Mouse (Mus musculus) granulocyte monocyte progenitor cell, adult 5-6 weeks (primary cell): Measurements from ENCODE around the gene Prdm13. TPM values are rescaled to one million over a fixed set of nuclear protein-coding genes. Genes with fewer than 3 reads are reported as not detected.

Experiments
- ATAC-seq: replicated peaks from 2 replicates; pipeline ENCODE4 v1.8.0; 2016; ENCODE audit warnings: mild to moderate bottlenecking, moderate TSS enrichment, inconsistent platforms; ENCODE audit not compliant: poor library complexity, severe bottlenecking
- total RNA-seq, 2 experiments: library from RNA; stranded (forward) in 1 of 2; stranded (reverse) in 1 of 2; fragments of 200-712, 200-1000 nt in 1 of 2; fragments of >200 nt in 1 of 2; fragmentation: Nextera tagmentation in 1 of 2; gene quantifications; 2 replicates each; pipeline ENCODE4 v1.2.3; 2014 to 2017

Prdm13 gene
- total RNA-seq (2014; fragmentation: Nextera tagmentation) (not detected in 2 replicates), total RNA-seq (2017) (not detected in 2 replicates)

DNA sequence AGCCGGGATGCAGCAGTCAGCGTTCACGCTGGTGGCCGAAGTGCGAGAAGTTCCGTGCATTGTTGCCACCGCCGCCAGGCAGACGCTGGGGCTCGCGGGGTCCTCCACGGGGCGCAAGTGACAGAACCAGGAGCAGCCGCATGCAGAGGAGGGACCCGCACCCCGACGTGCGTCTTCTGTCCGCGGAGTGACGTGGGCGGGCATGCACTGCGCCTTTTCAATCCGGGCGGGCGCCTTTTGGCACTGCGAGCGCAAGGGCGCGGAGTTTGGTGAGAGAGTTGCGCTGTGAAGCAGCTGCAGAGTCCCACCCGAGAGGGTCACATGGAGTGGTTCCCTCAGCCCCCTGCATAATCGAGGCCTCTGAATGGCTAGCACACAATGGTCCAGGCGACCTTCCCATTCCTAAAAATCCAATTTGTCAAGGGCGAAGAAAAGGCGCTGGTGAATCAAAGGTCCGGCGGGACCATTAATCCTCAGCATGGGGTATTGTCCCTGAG is at the start of gene Prdm13:
Prdm13 (minus strand) TSS at position 369 of the 497 bp plus-strand sequence.
- ATAC-seq = peak; percentile 34; the same call in 1 of the 2 replicates

DNA sequence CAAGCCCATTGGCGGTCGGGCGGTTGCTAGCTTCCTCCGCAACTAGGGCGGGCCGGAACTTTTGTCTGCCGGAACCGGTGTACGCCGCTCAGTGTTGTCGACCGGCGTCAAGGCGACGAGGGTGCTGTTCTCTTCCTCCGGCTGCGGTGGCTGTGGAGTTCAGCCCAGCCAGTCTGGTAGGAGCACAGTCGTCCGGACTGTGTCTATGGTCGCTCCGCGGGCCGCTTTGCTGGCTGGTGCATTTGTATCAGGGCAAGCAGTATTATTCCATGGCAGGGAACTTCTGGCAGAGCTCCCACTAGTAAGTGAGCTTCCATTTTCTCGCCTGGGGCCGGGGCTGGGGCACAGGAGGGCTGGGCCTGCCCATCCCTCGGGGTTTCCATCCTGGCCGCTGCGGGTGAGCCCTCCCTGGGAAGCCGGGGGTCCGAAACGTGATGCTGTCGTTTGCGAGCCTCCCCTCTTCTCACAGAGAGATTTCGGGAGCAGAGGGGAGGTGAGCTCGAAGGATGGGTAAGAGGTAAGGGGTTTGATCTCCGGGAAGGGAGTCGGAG is 41.9 kb upstream of the Prdm13 start, which contains the start of gene Ccnc:
Ccnc (plus strand) TSS at position 87 of the 551 bp plus-strand sequence.
- peak; percentile 98 for ATAC-seq

DNA sequence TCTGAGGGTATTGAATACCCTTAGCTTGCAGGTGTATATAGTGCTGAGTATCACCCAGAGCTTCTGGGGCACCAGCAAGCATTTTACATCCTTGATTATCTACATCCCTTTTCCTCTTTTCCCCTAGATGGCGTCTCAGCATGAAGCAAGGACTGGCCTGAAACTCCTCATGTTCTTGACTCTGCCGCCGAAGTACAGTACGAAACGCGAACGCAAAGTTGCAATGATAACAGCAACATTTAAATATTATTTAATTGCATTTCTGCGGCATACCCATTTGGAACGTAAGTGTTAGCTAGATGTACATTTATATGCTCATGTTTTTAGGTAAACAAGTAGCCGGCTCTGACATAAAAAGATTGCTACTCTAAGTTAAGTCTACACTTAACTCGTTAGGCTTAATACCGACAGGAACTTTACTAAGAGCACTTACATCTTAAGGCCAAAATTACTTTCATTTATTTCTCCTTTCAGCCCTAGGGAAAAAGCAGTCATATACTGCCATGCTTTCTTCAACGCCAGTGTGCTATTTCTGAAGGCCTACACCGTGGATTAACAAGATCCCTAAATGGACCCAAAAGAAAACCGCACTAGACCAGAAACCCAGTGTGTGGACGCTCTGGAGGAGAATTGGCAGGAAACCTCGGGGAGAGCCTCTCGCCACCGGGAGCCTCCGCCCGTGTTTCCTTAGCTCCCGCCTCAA is 41.3 kb upstream of the Prdm13 start:
- peak; percentile 70 for ATAC-seq

DNA sequence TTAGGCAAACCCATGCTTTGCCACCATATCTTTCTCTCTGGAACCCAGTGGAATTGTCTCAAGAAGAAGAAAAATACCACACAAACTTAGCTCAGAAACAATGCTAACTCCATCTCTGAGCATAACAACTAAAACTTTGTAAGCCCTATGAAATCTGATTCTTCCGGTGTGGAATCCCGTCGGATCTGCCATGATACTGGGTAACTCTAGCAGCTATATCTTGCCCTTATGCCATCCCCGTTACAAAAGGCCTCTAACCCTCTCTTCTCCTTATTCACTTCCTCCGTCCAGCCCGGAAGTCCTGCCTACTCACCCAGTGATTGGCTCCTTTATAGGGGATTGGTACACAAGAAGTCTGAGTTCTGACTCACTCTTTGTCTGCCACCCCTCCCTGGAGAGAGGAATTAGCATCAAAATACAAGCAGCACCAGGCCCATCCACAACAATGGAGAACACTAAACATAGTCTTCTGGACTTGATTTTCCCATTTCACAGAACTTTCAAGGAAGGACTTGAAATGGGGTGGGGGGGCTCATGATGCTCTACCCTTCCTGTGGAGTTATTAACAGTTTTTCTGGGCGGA is 37.1 kb upstream of the Prdm13 start:
- ATAC-seq = no peak

DNA sequence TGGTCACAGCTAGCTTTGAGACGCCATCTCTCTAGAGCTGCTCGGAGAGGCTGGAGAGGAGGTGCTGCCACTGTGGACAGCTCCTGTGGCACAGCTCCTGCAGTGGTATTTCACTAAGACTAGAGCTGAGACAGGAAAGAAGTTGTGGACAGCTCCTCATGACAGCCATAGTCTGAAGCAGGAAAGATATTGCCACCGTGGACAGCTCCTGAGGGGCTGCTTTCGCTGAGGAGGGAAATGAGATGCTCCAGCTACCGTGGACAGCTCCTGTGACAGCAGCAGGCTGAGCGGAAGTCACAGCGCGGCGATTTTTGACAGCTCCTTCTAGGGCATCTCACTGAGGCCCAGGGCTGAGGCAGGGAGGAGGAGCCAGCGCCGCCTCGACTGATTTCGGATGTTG is 26.4 kb upstream of the Prdm13 start:
- peak; percentile 100 for ATAC-seq

DNA sequence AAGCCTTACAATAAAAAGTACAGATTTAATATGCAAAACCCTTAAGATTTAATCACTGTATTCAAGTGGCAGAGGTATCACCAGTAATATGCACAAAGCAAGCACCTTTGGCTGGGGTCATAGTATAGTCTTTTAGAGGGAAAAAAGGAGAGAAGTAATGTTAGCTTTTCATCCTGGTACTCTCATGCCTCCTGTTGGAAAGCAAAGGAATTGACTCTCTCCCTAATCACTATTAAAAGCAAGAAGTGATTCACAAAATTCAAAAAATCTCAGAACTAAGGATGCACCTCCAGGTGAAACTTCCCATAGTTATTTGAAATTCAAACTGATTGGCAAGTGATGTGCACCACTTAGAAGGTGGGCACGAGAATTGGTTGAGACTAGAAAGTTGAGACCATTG is 19.3 kb upstream of the Prdm13 start:
- ATAC-seq = no peak

DNA sequence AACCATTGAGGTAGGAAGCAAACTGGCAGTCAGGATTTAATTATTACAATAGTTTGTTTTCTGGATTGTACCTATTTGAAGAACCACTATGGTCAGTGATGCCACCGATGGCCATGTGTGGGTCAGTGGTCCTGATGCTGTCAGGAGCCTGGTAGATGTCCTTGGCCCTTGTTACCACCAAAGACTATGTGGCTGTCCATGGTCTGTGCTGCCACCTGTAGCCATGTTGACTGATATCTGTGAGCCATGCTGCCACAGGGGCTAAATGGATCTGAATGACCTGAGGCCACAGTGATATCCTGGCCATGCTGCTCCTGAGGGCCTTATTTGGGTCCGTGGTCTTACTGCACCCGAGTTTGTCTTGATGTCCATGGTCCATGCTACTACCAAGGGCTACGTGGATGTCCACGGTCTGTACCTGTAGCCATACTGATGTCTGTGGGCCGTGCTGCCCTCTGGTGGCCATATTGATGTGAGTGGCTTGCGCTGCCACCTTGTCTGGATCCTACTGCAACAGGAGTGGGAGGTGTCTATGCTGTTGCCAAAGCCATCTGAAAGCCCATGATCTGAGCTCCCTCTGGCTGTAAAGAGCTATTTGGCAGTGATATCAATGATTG is 10.0 kb upstream of the Prdm13 start:
- peak; percentile 98 for ATAC-seq

DNA sequence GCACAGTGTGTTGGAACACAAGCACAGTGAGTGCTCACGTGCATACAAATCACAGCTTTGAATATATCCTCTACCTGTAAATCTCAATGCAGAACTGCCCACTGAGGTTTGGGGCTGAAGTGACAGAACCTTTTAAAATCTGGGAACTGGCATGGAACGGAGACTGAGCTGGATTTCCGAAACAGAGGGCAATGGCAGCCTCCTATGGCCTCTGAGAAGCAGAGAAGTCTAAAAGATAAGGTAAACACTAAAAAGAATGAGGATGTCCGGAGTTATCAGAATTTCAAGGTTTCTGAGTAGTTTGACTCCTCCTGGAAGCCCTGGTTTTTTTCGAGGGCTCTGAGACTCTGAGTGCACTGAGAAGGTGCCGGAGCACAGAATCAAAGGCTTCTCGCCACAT is 4.5 kb upstream of the Prdm13 start:
- ATAC-seq = no peak

DNA sequence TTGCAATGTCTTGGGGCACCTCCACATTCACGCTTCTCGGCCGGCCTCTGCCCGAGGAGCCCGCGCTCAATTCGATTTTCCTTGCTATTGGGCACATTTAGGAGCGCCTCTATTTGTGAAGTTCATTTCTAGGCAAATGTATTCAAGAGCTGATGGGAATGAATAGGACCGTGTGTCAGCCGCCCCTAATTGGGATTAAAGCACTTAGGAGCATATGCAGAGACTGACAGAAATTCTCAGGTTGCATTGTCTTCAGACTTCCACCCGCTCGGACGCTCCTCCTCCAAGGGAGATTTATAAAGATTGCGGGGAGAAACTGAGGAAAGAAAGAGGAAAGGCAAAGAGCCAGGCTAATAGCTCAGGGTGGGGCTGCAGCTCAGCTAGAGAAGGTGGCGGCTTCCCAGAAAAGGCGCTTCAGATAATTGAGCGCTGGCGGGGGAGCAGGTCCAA is 3.8 kb upstream of the Prdm13 start:
- ATAC-seq = no peak

DNA sequence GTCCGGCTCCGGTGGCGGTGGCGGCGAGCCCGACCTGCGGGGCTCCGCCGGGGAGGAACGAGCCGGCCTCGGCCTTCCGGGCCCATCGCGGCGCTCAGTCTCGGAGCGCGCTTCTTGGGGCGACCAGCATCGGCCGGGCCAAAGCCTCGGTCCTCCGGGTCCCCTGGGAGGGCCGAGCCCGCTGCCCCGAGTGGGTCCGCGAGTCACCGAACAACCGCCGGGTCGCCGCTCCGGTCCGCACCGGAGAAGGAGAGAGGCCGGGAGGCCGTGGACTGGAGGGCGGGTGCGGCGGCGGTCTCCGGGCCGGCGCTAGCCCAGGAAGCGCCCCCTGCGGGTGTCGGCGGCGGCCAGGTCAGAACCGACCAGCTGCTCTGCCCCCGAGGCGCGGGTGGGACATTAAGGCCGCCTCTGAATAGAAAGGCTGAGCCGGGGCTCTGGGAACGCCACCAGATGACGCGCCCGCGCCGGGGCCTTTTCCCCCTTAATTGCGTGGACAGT is 3.0 kb upstream of the Prdm13 start:
- peak; percentile 57 for ATAC-seq

DNA sequence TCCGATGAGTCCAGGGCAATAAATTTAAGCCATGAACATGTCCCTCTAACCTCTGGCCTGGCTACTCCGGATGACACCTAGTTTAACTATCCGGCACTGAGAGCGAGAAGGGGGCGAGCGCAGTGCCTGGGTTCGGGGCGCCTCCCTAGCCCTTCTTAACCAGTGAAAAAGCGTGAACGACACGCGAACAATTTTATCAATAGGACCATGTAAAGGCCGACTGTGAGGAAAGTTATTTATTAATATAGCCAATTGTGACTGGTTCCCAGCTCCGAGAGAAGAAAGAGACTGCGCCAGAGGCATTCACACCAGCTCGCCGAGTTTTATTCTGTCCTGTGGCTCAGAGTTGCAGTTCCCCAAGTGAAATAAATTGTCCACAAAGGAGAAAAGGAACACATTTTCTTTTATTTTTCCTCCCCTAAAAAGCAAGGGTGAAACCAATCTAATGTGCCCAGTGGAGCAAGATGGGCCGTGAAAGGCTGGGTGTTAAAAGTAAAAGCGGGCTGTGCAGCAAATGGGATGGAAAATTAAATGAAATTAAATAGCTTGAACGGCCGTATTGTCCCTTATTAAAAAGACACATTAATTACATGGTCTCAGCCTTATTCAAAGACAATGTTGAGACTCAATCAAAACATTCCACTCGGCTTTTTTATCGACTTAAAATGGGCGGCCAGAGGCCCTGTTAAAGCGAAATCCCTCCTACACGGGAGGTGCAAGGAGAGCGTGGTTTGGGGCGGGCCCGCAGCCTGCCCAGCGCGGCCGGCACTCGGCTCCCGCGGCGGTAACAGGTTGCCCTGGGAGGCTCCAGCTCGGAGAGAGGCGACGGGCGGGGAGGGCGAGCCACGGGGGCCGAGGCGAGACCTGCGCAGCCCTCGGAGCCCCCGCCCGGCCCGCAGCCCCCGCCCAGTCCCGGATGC is 2.3 kb upstream of the Prdm13 start:
- ATAC-seq = no peak; the same call in 1 of the 2 replicates

DNA sequence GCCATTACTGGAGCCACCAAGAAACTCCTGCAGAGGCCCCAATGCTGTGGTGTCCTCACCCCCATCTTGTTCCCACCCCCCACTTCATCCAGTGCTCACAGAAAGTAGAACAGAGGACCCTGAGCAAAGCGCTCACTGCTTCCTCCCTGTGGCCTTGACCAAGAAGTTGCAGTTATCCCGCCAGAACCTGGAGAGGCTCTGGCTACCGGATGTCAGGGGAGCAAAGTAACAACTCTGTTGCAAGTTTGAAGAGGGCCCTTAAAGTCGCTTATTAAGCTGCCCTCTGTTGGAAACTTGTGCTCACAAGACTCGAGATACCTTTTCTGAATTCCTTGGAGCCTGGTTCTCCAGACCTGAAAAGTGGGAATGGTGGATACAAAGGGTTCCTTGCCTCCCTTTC is 1.2 kb upstream of the Prdm13 start:
- ATAC-seq = no peak

DNA sequence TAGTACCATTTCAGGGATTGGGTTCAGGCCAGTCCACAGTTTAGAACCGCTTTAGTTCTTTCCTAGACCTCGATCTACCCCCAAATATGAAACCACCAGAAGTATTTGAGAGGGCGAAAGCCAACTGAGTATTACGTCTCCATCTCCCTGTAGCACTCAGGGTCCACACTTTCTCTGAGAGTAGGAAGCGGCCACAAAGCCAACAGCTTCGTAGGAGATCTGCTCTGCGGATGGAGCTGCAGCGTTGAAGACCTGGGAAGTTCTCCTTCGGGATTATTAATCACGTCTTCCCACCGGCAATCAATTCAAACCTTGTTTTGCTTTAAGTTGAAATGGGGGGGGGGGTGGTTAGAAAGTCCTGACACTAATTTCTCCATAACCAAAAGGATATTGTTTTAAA is 653 bp upstream of the Prdm13 start:
- ATAC-seq = no peak

DNA sequence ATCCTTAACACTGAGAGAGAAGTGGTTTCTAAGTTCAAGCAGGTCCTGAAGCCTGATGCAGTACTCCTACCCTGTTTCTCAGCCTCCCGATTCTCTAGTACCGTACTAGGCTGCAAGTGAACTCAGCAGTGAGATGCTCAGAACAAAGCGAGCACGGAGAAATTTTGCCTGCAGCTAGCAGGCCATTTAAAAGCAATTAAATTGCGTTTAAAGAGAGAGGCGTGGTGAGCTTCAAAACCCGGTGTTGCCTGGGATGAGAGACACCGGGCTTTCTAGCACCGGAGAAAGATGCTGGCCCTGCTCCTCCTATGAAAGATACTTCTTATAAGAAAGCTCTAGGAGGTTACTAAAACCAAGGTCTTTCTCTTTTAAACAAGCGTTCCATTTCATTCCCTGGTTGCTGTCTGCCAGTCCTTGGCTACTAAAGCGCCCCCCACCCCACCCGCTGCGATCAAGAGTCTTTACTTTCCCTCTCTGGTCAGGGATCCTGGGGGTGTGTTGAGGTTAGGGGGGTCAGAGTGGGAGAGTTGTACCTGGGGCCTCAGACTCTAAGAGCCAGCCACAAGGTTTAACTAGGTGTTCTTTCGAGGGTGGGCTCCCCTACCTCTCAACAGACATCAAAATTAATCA is 1.3 kb downstream of the Prdm13 start:
- ATAC-seq = no peak

DNA sequence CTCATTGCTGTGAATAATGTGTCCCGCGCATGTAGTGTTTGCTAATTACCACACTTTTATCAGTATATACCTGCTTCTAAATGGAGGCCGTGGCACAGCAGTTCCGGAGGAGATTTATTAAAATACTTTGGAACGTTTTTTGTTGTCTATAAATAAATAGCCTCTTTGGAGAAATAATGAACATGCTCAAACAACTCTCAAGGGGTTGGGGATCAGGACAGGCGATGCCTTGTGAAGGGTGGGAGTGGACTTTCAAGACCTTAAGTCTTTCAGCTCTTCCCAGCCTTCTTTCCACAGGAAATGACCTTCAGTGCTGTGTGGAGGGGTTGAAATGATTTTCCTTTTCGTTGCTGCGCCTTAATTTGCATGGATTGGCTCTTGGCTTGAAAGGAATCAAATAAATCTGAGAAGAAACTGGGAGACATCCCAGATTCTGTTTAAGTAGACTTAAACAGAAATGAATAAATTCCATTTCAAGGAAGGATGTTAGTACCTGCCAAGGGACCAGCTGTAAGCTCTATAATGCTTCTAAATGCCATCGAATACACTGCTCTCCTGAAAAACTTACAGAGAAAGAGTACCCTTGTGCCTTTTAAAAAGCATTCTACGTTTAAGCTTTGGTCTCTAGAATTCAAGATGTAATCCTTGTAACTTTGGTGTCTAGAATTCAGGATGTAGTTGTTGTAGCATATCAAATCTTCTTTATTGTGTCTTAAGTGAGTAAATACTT is 3.2 kb downstream of the Prdm13 start:
- ATAC-seq = no peak

DNA sequence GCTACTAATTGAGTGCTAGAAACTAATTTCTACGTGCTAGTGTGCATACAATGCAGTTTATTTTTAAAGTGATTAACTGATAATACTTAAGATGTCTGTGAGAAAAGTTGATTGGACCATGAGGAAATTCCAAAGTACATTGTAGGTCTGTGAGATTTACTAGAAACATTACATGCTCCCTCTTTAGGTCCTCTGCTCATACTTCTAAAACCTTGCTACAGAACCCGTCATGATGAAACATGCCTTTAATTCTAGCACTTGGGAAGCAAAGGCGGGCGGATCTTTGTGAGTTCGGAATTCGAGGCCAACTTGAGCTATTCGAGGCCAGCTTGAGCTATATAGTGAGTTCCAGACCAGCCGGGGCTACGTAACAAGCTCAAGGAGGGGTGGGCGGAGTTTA is 4.8 kb downstream of the Prdm13 start:
- ATAC-seq = no peak

DNA sequence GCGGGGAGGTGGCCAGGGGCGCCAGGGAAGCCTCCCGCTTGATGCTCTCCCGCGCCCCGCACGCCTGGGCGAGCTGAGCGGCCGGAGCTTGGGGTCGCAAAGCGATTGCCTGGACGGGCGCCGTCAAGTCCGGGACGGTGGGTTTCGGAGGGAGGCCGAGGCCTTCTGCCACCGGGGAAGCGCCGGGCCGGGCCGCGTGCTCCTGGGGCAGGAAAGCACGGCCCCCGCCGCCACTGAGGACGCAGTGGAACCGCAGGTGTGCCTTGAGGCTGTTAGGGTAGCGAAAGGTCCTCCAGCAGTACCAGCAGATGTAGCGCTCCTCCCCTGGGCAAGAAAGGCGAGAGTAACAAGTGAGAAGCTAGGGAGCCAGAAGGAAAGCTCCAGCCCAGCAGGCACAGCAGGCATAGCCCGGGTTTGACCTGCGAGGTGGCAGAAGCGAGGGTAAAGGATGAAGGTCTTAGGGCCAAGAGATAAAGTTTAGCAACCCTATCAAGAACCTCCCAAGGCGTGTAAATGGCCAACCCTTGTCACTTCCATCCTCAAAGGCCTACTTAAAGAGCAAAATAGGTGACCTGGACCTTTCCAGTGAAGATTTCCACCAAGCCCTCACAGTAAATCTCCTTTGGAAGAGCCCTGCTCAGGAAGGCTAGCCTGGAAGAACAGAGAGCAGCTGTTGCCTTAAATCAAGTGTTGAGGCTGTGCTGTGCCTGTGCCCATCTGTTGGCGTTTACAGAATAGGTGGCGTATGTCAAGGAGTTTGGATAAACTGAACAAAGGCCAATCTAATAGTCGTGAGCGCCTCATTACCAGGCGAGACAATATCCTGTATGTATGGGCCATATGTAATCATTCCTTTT is 5.9 kb downstream of the Prdm13 start:
- no peak for ATAC-seq
